Mouse (Mus musculus) lung, adult 2 months (tissue): ENCODE data around the gene Olfr1359. TPM values are rescaled to one million over a fixed set of nuclear protein-coding genes. Genes with fewer than 3 reads are reported as not detected.

ENCODE experiments used
- DNase-seq: peaks from one replicate; pipeline ENCODE4 v3.0.0; 2022
- H3K4me1 ChIP-seq: fragments of 200-500 bp; 2 replicates; pipeline ENCODE4 v1.6.1; 2011; ENCODE audit warnings: low read length; ENCODE audit not compliant: control insufficient read depth, insufficient read depth
- H3K4me3 ChIP-seq: fragments of 200-500 bp; replicated peaks from 2 replicates; pipeline ENCODE3; 2011; ENCODE audit warnings: low read depth, mild to moderate bottlenecking, control low read depth, low read length; ENCODE audit errors: extremely low read depth
- CTCF ChIP-seq: fragments of 200-500 bp; IDR thresholded peaks from 2 replicates; pipeline ENCODE4 v1.5.1; 2011; ENCODE audit warnings: mild to moderate bottlenecking, low read length, control low read depth; ENCODE audit not compliant: insufficient read depth
- POLR2A ChIP-seq: fragments of 200-500 bp; IDR thresholded peaks from 2 replicates; pipeline ENCODE4 v1.6.1; 2011; ENCODE audit warnings: low read depth, mild to moderate bottlenecking, control low read depth, low read length, borderline replicate concordance; ENCODE audit errors: extremely low read depth
- WGBS: fragments of 180-500 bp; shearing (Covaris S2); methylation state at CpG from one replicate; pipeline ENCODE4 v1.1.7; 2018; 5-methylcytosine and 5-hydroxymethylcytosine counted together
- polyA plus RNA-seq: library from polyadenylated mRNA; depleted of rRNA; stranded (reverse); fragments of >200 nt; gene quantifications from 2 replicates; pipeline ENCODE4 v1.2.3, GENCODE M21; 2012; rRNA removed

The Olfr1359 gene
- not detected in 2 replicates for polyA plus RNA-seq

DNA sequence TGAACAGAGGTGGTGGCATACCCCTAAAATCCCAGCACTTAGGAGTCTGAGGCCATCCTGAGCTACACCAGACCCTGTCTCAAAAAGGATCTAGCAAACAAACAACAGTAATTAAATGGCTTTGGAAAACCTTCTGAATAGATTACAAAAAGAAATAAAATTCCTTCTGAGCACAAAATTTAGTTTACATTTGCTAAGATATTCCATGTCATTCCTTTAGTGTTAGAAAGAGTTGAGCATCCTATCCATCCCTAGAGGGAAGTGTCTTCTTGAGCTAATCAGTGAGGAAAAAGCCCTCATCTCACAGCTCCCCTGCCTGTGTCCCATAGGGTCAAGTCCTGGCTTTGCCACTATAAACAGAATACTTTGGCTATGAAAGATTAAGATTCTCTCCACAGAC lies at the start of gene Olfr1359:
Gene Olfr1359 (plus strand): TSS at position 301 of the 400 bp plus-strand sequence.
- TF ChIP-seq CTCF (no peak), POLR2A (no peak)
- H3K4me1 ChIP-seq = no peaks in the 10 kb centered on the region
- DNase-seq = no peak
- H3K4me3 ChIP-seq = no peak within 1 kb of the TSS

DNA sequence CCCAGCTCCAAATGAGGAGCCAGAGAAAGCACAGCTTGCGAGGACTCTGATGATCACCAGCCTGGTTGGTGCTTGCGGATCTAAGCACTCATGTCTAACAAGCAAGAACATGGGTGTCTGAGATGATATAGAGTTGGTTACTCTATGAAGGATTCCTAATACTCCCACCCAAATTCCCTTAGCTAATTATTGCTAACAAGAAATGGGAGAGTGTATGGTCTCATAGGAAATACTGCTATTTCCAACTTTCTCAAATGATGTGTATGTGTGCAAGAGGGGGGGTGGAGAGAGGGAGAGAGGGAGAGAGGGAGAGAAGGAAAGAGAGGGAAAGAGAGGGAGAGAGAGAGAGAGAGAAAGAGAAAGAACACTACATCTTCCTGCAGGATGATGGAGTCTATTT lies 34.6 kb upstream of the Olfr1359 start, which contains the start of gene Olfr1361:
Gene Olfr1361 (minus strand): TSS at position 101 of the 400 bp plus-strand sequence.
- no peak for DNase-seq
- 74% methylated on average over 2 of the region's 2 CpGs for WGBS
- Histone ChIP-seq H3K4me3 (no peak within 1 kb of the TSS), H3K4me1 (no peaks in the 10 kb centered on the region)
- no peak for TF ChIP-seq POLR2A
- no peak for TF ChIP-seq CTCF

DNA sequence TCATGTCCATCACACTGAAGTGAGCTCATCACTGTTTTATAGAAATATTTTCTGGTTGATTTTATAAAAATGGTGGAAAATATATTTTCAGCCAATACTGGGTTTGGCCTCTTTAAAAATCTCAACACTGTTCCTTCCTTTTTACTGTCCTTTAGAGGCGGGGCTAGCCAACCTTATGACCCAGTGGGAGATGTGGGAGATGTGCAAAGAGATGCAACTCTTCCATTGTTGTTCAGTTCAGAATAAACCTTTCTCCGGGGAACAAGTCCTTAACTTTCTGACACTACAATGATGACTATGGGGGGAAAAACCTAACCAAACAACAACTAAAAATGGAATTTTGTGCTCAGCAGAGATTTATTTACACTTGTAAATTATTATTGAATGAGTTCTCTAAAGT lies 20.6 kb upstream of the Olfr1359 start, which contains the start of gene Olfr1360:
Gene Olfr1360 (minus strand): TSS at position 101 of the 400 bp plus-strand sequence.
- no peak for TF ChIP-seq POLR2A
- TF ChIP-seq CTCF = no peak
- Histone ChIP-seq H3K4me3 (no peak within 1 kb of the TSS), H3K4me1 (no peaks in the 10 kb centered on the region)
- whole genome bisulfite sequencing = 80% methylated on average over 2 of the region's 2 CpGs
- no peak for DNase-seq

DNA sequence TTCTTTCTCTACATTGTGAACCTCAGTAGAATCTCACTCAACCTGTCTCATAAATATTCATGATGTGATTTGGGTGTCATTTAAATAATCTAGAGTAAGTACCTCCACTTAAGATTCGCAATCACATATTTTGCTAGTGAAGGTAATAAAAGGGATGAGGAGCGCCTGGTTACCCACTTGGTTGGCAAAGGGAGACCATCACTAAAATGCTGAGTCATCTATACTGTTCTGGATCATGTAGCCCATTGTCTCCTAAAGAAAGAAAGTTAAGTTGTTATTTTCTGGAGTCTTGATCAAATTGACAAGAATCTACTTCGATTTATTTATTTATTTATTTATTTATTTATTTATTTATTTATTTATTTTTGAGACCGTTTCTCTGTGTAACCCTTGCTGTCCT lies 8.8 kb downstream of the Olfr1359 start:
- 64% methylated on average over 4 of the region's 4 CpGs for WGBS
- DNase-seq = no peak

DNA sequence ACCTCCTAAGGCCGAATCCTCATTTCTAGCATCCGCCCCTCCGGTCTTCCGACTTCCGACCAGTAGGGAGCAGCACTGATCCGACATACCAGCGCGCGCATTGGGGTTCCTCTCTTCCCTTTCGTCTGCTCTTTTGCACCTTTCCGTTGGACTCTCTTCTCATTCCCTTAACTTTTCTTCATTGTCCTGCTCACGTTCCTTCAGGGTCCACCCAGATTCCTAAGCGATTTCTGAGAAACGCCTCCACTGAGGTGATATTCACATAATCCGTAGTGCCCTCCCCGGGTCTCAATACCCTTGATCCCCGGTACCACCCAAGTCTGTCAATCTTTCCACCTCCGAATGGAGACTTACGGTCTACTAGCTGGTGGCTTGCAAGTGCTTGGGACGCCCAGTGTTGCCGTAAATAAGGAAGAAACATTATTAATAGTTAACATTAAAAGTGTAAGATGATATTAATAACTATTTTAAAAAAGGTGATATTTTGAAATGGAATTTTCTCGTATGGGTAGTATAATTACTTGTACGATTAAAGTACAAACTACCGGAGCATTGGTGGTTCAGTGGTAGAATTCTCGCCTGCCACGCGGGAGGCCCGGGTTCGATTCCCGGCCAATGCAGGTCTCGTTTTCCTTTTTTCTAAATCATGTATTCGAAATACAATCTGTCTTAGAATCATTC lies 12.3 kb downstream of the Olfr1359 start:
- TF ChIP-seq POLR2A (no peak), CTCF (peak; percentile 81)
- Histone ChIP-seq H3K4me3 (peak overlapping the region; percentile 99), H3K4me1 (peaks cover 8% of the 10 kb centered on the region)
- DNase-seq = peak; percentile 85
- whole genome bisulfite sequencing = under 1% methylated on average over 32 of the region's 32 CpGs

More for the DNA sequence above, 8.8 kb downstream of the Olfr1359 start:
- TF ChIP-seq CTCF (no peak), POLR2A (no peak)
- Histone ChIP-seq H3K4me1 (peaks cover 3% of the 10 kb centered on the region; the same call in 1 of the 2 replicates), H3K4me3 (no peak overlapping the region)

DNA sequence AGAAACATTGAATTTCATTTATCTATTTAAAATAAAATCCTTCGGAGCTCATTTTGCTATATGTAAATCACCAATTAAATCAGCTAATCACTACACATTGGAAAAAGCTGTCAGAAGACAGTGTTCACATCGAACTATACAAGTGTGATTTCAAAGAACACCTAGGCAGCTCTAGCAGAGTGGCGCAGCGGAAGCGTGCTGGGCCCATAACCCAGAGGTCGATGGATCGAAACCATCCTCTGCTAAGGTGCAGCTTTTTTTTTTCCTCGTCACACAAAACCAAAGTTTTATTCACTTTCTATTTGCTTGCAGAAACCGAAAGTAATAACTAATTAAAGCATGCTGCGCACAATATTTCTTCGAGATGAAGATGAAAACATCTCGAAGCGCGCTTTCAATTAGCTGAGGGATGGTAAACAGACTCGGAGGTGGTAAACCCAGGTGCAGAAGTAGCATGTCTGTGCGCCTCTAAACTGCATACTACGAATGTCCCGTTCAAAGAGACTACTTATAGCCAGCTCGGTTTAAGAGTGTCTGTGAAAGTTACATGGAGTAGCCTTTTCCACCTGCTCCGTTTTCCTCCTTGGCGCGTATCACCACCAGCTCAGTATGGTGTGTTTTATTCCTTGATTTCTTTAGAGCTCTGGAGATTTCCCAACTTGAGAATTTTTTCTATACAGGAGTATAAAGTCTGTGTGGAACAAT lies 13.1 kb downstream of the Olfr1359 start:
- DNase-seq = peak; percentile 69
- Histone ChIP-seq H3K4me3 (peak overlapping the region; percentile 99), H3K4me1 (peaks cover 12% of the 10 kb centered on the region)
- WGBS = 5% methylated on average over 22 of the region's 22 CpGs
- TF ChIP-seq CTCF (no peak), POLR2A (no peak)

DNA sequence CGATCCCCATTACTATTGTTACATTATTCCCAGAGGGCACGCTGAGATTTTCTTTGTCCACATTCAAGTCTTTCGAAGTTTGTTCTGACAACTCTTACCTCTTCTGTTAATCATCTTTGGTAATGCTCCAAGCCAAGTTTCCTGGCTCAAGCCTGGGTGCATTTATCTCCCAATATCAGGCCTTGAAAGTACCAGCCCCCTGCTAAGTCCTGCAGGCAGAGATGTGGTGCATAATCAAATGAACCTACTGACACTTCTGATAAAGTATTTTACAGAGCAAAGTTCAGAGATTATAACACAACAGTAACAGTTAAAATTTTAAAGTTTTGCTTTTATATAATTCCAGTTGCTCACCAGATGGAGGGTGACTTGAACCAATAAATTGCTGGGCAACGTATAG lies 13.8 kb downstream of the Olfr1359 start:
- no peak for DNase-seq
- no peak for TF ChIP-seq CTCF
- no peak for TF ChIP-seq POLR2A
- H3K4me3 ChIP-seq = no peak overlapping the region
- WGBS = 31% methylated on average over 4 of the region's 4 CpGs
- H3K4me1 ChIP-seq = peaks cover 12% of the 10 kb centered on the region

DNA sequence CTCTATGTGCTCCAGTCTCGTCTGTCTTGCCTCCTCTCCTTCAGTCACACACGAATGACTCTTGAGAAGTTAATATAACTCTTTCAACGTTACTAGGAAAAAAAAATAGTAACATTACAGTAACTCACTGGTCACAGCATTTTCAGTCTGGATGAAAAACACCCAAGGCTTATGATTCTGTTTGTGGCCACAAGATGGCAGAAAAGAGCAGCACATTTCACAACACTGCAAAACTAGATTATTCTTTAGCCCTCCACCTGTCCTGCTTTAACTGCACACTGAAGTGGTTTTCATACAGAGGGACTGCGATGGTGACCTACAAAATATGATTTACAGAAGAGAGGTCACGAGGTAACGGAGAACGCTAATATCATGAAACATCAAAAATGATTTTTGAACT lies 16.8 kb downstream of the Olfr1359 start:
- peak; percentile 49 for DNase-seq
- TF ChIP-seq POLR2A = no peak
- peak; percentile 56; the same call in 1 of the 2 replicates for TF ChIP-seq CTCF
- no peak overlapping the region for H3K4me3 ChIP-seq
- H3K4me1 ChIP-seq = peaks cover 19% of the 10 kb centered on the region
- under 1% methylated on average over 7 of the region's 7 CpGs for WGBS

DNA sequence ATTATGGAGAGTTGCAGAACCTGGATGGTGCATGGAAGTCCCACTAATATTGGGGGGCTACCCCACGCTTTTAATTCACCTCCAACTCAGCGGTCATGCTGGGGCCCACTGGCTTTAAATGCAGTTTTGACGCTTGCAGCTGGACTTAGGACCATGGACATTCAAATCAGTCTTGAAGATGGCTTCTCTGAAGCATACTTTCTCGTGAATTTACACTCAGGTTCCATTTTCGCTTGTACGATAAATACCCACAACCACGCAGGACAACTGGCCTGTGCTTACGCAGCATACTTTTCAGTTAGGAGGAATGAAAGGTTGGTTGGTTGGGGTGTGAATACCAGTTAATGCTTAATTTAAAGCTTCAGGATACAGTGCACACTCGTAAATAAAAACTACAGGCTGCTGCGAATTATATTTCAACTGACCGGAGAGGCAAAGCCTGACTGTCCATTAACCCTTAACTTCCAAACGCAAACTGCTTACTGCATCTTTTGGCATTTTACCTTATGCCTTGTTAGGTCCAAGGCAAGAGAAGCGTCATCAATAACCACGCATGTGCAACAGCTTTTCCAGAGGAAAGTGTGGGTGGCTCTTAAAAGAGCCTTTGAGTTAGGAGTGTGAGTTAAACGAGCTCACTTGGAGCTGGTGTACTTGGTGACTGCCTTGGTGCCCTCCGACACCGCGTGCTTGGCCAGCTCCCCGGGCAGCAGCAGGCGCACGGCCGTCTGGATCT lies 17.4 kb downstream of the Olfr1359 start:
- under 1% methylated on average over 22 of the region's 22 CpGs for WGBS
- TF ChIP-seq POLR2A (no peak), CTCF (no peak)
- no peak for DNase-seq
- Histone ChIP-seq H3K4me3 (peak overlapping the region; percentile 9), H3K4me1 (peaks cover 19% of the 10 kb centered on the region)
